Mouse (Mus musculus): ENCODE measurements around the gene Tmem88. TPM values are rescaled to one million over a fixed set of nuclear protein-coding genes. Genes with fewer than 3 reads are reported as not detected.

Gene Tmem88
- total RNA-seq, 2 experiments from 2014 or later: 13.4 to 17.8 TPM

GRCm38 (mm10) chr11:69364376-69364775 lies 33.7 kb downstream of the Tmem88 start:
- DNase-seq: no peak

- no peak for DNase-seq
Observed at GRCm38 (mm10) chr11:69362479-69362878, 35.6 kb downstream of the Tmem88 start.

- DNase-seq: no peak
Observed at GRCm38 (mm10) chr11:69362021-69362420, 36.0 kb downstream of the Tmem88 start.

- DNase-seq: no peak
Observed at GRCm38 (mm10) chr11:69357690-69358089, 40.3 kb downstream of the Tmem88 start.

GRCm38 (mm10) chr11:69356544-69356943 lies 41.5 kb downstream of the Tmem88 start:
- DNase-seq: no peak

Other genes starting within 250 kb of the Tmem88 start
- not detected for gene Alox12b, start 241.2 kb downstream of the Tmem88 start, total RNA-seq (2021)
- not detected for gene Alox8, start 200.4 kb downstream of the Tmem88 start, total RNA-seq (2021)
- gene Gucy2e, start 161.2 kb downstream of the Tmem88 start, total RNA-seq (2021): not detected
- gene Cntrob, start 74.5 kb downstream of the Tmem88 start, total RNA-seq (2021): 1 to 10 TPM; 5.9 to 7.1 TPM
- gene Trappc1, start 74.3 kb downstream of the Tmem88 start, total RNA-seq (2021): 10 to 100 TPM; 62.0 to 79.3 TPM
- 1 to 10 TPM; 6.1 to 7.8 TPM for gene Kcnab3, start 72.0 kb downstream of the Tmem88 start, total RNA-seq (2021)
- 1 to 10 TPM; 4.7 to 6.6 TPM for gene Rnf227, start 57.8 kb downstream of the Tmem88 start, total RNA-seq (2021)
- 100 to 1,000 TPM in 1 of 2 experiments, 10 to 100 TPM in 1; 78.6 to 119 TPM for gene Chd3, start 28.8 kb downstream of the Tmem88 start, total RNA-seq (2021)
- 100 to 1,000 TPM; 132 to 158 TPM for gene Naa38, start 2.7 kb downstream of the Tmem88 start, total RNA-seq (2021)
- gene Cyb5d1, start 2.6 kb downstream of the Tmem88 start, total RNA-seq (2021): 10 to 100 TPM; 49.0 to 50.9 TPM
- 10 to 100 TPM; 31.8 to 48.0 TPM for gene Kdm6b, start 15.4 kb upstream of the Tmem88 start, total RNA-seq (2021)
- gene Dnah2, start 150.9 kb upstream of the Tmem88 start, total RNA-seq (2021): under 1 TPM; 0.10 to 0.30 TPM
- 1 to 10 TPM in 1 of 2 experiments, under 1 TPM in 1; 0.66 to 1.1 TPM for gene Efnb3, start 162.0 kb upstream of the Tmem88 start, total RNA-seq (2021)
- gene Wrap53, start 182.0 kb upstream of the Tmem88 start, total RNA-seq (2021): 1 to 10 TPM; 9.2 to 9.7 TPM
- 10 to 100 TPM; 63.3 to 64.7 TPM for gene Trp53, start 182.1 kb upstream of the Tmem88 start, total RNA-seq (2021)
- 10 to 100 TPM; 28.5 to 45.4 TPM for gene Atp1b2, start 207.7 kb upstream of the Tmem88 start, total RNA-seq (2021)
- gene Shbg, start 219.7 kb upstream of the Tmem88 start, total RNA-seq (2021): not detected
- 10 to 100 TPM in 1 of 2 experiments, 1 to 10 TPM in 1; 5.7 to 11.3 TPM for gene Sat2, start 223.8 kb upstream of the Tmem88 start, total RNA-seq (2021)
- 10 to 100 TPM; 80.5 to 88.4 TPM for gene Fxr2, start 234.8 kb upstream of the Tmem88 start, total RNA-seq (2021)

Data from adrenal gland, postnatal 36 days (tissue).